Mouse (Mus musculus) heart, adult 10 weeks (tissue): ENCODE measurements around the gene Znrd1. TPM values are rescaled to one million over a fixed set of nuclear protein-coding genes. Genes with fewer than 3 reads are reported as not detected.

Source experiments
- polyA plus RNA-seq: library from polyadenylated mRNA; stranded (reverse); fragments of 350-450 nt; fragmentation: Illumina TruSeq; extraction: RNeasy Lipid Tissue Mini Kit (QIAGEN cat#74804); gene quantifications from one replicate; pipeline ENCODE4 v1.2.3, GENCODE M21; 2014; ENCODE audit warnings: low read depth, low replicate concordance

Gene Znrd1
- 44.0 TPM for polyA plus RNA-seq

DNA sequence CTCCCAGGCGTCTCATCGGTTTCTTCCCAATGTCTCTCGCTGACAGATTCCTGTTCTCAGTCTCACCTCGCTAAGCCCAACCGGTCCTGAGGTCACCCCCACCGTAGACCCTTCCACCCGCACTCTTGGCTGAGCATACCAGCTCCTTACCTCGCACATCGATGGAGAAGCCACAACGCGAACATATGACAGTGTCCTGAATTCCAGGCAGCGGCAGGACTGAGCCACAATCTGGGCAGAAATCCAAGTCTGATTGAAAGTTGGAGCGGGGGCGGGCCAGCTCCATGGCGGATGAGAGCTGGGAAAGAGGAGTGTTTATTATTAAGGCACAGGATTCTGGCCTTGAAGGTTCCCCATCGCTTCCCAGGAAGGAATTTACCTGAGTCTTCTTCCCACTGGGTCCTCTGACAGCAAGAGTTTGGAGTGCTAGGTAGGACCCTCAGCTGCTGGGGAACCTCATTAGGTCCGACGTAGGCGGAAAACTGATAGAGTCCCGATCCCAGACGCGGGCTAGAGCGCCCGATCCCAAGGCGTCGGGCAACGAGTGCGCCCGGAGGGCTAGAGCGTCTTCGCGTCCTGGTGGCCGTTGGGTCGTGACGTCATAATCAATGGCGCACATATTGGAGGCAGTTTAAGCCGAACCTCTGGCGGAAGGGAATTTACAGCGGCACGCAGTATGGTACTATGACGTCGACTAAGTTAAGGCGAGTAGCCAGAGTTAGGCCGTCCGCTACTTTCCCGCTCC lies at the start of gene Znrd1, which contains the start of gene Znrd1as:
Gene Znrd1 (minus strand): TSS at position 561 of the 745 bp plus-strand sequence.
Gene Znrd1as (plus strand): TSS at position 594 of the 745 bp plus-strand sequence.

DNA sequence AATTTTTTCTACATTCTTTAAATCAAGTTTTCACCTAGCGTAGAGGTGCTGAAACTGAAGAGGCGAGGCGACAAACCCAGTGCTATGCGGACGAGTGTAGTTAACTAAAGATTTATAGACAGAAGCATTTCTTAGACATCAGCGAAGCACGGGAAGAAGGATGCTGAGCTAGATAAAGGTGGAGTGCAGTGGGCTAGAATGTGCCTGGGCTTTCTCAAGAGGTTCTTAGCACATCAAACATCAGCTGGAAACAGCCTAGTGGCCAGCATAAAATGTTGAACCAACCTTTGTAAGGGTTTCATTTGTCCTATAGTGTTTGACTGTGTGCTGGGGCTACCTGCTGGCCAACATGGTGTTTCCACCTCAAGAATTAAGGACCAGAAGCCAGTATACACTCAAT lies 42.5 kb upstream of the Znrd1 start, which contains the start of gene Zfp57:
Gene Zfp57 (plus strand): TSS at position 301 of the 400 bp plus-strand sequence.

DNA sequence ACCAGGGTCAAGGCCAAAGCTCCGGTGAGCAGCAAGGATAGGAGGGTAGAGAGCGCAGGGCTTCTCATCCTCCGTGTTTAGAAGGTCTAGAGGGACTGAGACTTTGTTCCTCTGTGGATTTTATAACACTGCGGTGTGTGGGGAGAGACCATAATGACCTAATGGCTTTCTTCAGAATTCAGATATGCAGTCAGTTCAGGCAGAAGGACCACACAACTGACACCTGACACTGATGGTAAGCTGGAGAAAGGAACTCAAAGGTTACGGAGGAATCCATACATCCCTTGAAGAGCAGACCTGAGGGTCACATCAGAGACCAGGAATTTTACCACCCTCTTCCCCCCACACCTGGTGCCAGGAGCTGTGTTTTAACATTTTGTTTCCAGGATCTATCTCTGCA lies 31.1 kb upstream of the Znrd1 start, which contains the start of gene H2-M5:
Gene H2-M5 (minus strand): TSS at position 101 of the 400 bp plus-strand sequence.

DNA sequence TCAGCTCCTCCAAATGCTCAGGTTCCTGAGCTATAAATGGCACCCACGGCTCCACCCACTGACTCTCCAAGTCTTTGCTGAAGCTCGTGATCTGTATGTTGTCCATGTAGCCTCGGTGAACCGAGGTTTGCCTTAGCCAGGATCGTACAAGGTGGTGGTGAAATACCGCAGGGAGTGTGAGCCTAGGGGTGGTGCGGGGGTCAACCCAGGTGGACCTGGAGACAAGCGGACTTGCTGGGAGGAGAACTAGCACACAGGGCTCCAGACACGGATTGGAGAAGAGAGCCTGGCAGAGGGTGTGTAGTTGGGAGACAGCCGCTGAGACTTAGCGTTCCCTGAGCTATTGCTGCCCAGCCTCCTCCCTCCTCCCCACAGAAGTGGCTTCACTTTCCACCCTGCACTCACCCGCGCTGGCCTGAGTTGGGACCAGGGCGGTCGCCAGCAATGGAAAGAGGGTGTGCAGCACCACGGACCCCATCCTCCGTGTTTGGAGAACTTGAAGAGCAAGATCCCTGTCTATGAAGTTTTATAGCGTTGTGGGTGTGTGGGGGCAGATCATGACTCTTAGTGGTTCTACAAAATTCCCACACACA lies 23.0 kb upstream of the Znrd1 start, which contains the start of gene 2410137M14Rik:
Gene 2410137M14Rik (minus strand): TSS at position 17 of the 593 bp plus-strand sequence.

GRCm38 (mm10) chr17:36950981-36951947 lies 7.1 kb downstream of the Znrd1 start, which contains the start of gene Ppp1r11:
Ppp1r11 (minus strand) TSS chr17:36951741.

DNA sequence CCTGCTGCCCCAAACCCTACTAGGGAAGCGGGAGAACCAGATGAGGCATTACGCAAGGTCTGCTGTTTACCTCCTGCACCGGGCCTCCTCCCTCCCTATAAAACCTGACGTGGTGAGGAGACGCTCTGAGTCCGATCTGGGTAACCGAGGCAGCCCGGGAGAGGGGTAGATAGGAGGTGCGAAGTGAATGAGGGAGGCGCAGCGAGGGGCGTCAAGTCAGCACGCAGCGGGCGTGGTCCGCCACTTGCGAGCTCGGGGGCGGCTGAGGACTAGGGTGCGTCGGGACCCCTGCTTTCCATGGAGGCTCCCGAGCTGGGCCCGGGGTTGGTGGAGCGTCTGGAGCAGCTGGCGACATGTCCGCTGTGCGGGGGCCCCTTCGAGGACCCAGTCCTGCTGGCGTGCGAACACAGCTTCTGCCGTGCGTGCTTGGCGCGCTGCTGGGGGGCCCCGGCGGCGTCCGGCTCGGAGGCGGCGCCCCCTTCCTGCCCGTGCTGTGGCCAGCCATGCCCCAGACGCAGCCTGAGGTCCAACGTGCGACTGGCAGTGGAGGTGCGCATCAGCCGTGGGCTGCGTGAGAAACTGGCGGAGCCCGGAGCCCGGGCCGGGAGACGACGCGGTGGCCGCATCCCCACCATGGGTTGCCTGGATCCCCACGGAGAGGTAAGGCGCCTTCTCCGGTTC lies 15.4 kb downstream of the Znrd1 start, which contains the start of gene Rnf39:
Gene Rnf39 (plus strand): TSS at position 128 of the 681 bp plus-strand sequence.

Other genes starting within 250 kb of the Znrd1 start
- gene H2-M10.5, start 185.6 kb downstream of the Znrd1 start, polyA plus RNA-seq, result not detected
- gene H2-M10.6, start 146.4 kb downstream of the Znrd1 start, polyA plus RNA-seq, result not detected
- 19.2 TPM for gene Trim26, start 121.4 kb downstream of the Znrd1 start, polyA plus RNA-seq
- gene Trim15, start 91.3 kb downstream of the Znrd1 start, polyA plus RNA-seq, result not detected
- gene Trim10, start 89.0 kb downstream of the Znrd1 start, polyA plus RNA-seq, result 0.18 TPM
- 0.29 TPM for gene Trim40, start 68.4 kb downstream of the Znrd1 start, polyA plus RNA-seq
- gene Trim31, start 60.4 kb downstream of the Znrd1 start, polyA plus RNA-seq, result not detected
- gene Rnf39, start 15.6 kb downstream of the Znrd1 start, polyA plus RNA-seq, result 0.52 TPM
- gene Ppp1r11, start 6.8 kb downstream of the Znrd1 start, polyA plus RNA-seq, result 96.5 TPM
- 29.8 TPM for gene Znrd1as, start within 50 bp of the Znrd1 start, polyA plus RNA-seq
- 1.2 TPM for gene 2410137M14Rik, start 22.7 kb upstream of the Znrd1 start, polyA plus RNA-seq
- gene H2-M5, start 31.0 kb upstream of the Znrd1 start, polyA plus RNA-seq, result 0.55 TPM
- 3.7 TPM for gene Zfp57, start 42.6 kb upstream of the Znrd1 start, polyA plus RNA-seq
- not detected for gene Mog, start 64.8 kb upstream of the Znrd1 start, polyA plus RNA-seq
- gene Gabbr1, start 87.4 kb upstream of the Znrd1 start, polyA plus RNA-seq, result 13.1 TPM
- not detected for gene Olfr90, start 129.9 kb upstream of the Znrd1 start, polyA plus RNA-seq
- not detected for gene Olfr91, start 139.7 kb upstream of the Znrd1 start, polyA plus RNA-seq
- gene Olfr92, start 161.5 kb upstream of the Znrd1 start, polyA plus RNA-seq, result not detected
- not detected for gene Olfr93, start 202.9 kb upstream of the Znrd1 start, polyA plus RNA-seq
- not detected for gene Ubd, start 235.3 kb upstream of the Znrd1 start, polyA plus RNA-seq
- not detected for gene Olfr94, start 242.4 kb upstream of the Znrd1 start, polyA plus RNA-seq